Mouse (Mus musculus) liver, embryonic 16.5 days (tissue): ENCODE data around the gene Gm45711. TPM values are rescaled to one million over a fixed set of nuclear protein-coding genes. Genes with fewer than 3 reads are reported as not detected.
"Not testable (repeated sequence)": the region's sequence is repeated elsewhere in the genome, so short reads cannot be mapped to it uniquely, and the experiment has no call there.

ENCODE experiments used
- ATAC-seq: fragments of 200-750 bp; cut with Nextera tagmentation; 2 replicates; pipeline ENCODE4 v1.8.0; 2017; ENCODE audit warnings: low read depth, mild to moderate bottlenecking, moderate number of reproducible peaks, moderate library complexity
- H3K27ac ChIP-seq: fragments of 300-500 bp; sonication (generic); 2 replicates; pipeline ENCODE4 v1.5.1; 2014; ENCODE audit warnings: mild to moderate bottlenecking, low read length
- H3K27me3 ChIP-seq: fragments of 300-500 bp; sonication (generic); 2 replicates; pipeline ENCODE4 v1.6.1; 2014; ENCODE audit warnings: low read depth, low read length, mixed read lengths; ENCODE audit not compliant: control insufficient read depth, insufficient read depth
- H3K36me3 ChIP-seq: fragments of 300-500 bp; sonication (generic); 2 replicates; pipeline ENCODE4 v1.6.1; 2014; ENCODE audit warnings: mild to moderate bottlenecking; ENCODE audit not compliant: control insufficient read depth, insufficient read depth
- H3K4me1 ChIP-seq: fragments of 300-500 bp; sonication (generic); 2 replicates; pipeline ENCODE4 v1.6.1; 2014; ENCODE audit warnings: low read depth, low read length, mixed read lengths; ENCODE audit not compliant: control insufficient read depth
- H3K4me2 ChIP-seq: fragments of 300-500 bp; sonication (generic); 2 replicates; pipeline ENCODE4 v1.6.1; 2014; ENCODE audit warnings: low read depth, low read length, mixed read lengths
- H3K4me3 ChIP-seq: fragments of 300-500 bp; sonication (generic); 2 replicates; pipeline ENCODE4 v1.5.1; 2014; ENCODE audit warnings: low read depth, mild to moderate bottlenecking, low read length
- H3K9ac ChIP-seq: fragments of 300-500 bp; sonication (generic); 2 replicates; pipeline ENCODE4 v1.6.1; 2014; ENCODE audit warnings: low read depth, low read length
- H3K9me3 ChIP-seq: fragments of 300-500 bp; sonication (generic); replicated peaks from 2 replicates; pipeline ENCODE4 v1.6.1; 2016; ENCODE audit warnings: low read length; ENCODE audit not compliant: control insufficient read depth
- WGBS: fragments of 180-500 bp; shearing (Covaris S2); extraction: QIAGEN DNeasy Blood & Tissue Kit; methylation state at CpG from one replicate; pipeline ENCODE4 v1.1.7; 2014; ENCODE audit not compliant: insufficient replicate concordance; 5-methylcytosine and 5-hydroxymethylcytosine counted together
- polyA plus RNA-seq: library from polyadenylated mRNA; unstranded; fragments of >200 nt; fragmentation: Nextera tagmentation; extraction: Ambion mirVana; gene quantifications from 2 replicates; pipeline ENCODE4 v1.2.1, GENCODE M21; 2015

Gene Gm45711
- polyA plus RNA-seq, result not detected in 2 replicates

- not testable (repeated sequence) for H3K4me2 ChIP-seq, H3K4me3 ChIP-seq, H3K27ac ChIP-seq, H3K9me3 ChIP-seq, H3K36me3 ChIP-seq, H3K9ac ChIP-seq, ATAC-seq, H3K27me3 ChIP-seq, H3K4me1 ChIP-seq
- WGBS, result 80% methylated on average over 36 of the region's 36 CpGs
These were observed at the start of gene Gm45711, which contains the start of gene Cmtm1 for GRCm38 (mm10) chr8:104309441-104310155. Gene Gm45711, minus strand, starts transcription at chr8:104310081. Gene Cmtm1, minus strand, starts transcription at chr8:104310145.

- no peak overlapping the region for H3K4me2 ChIP-seq
These were observed 48.8 kb upstream of the Gm45711 start for GRCm38 (mm10) chr8:104358637-104359036.

GRCm38 (mm10) chr8:104354504-104354903 lies 44.6 kb upstream of the Gm45711 start:
- ATAC-seq, result no peak
- Histone ChIP-seq H3K4me3 (no peak overlapping the region), H3K27me3 (no peaks in the 10 kb centered on the region), H3K4me1 (no peaks in the 10 kb centered on the region), H3K4me2 (no peak overlapping the region), H3K9ac (no peak overlapping the region), H3K36me3 (no peaks in the 10 kb centered on the region), H3K9me3 (no peaks in the 10 kb centered on the region), H3K27ac (no peak overlapping the region)
- WGBS, result 70% methylated on average over 10 of the region's 10 CpGs

More at GRCm38 (mm10) chr8:104358637-104359036, 48.8 kb upstream of the Gm45711 start:
- H3K27me3 ChIP-seq, result no peaks in the 10 kb centered on the region
- 70% methylated on average over 3 of the region's 3 CpGs for WGBS
- ATAC-seq, result no peak
- H3K36me3 ChIP-seq, result no peaks in the 10 kb centered on the region
- H3K27ac ChIP-seq, result no peak overlapping the region
- peaks cover 5% of the 10 kb centered on the region for H3K4me1 ChIP-seq
- H3K9me3 ChIP-seq, result no peaks in the 10 kb centered on the region
- no peak overlapping the region for H3K9ac ChIP-seq
- H3K4me3 ChIP-seq, result no peak overlapping the region

- ATAC-seq, result no peak
- 48% methylated on average over 5 of the region's 5 CpGs for WGBS
- no peaks in the 10 kb centered on the region for H3K4me1 ChIP-seq
These were observed 43.3 kb upstream of the Gm45711 start for GRCm38 (mm10) chr8:104353186-104353585.

GRCm38 (mm10) chr8:104350047-104350446 lies 40.2 kb upstream of the Gm45711 start:
- Histone ChIP-seq H3K4me3 (no peak overlapping the region), H3K4me1 (no peaks in the 10 kb centered on the region), H3K27me3 (no peaks in the 10 kb centered on the region), H3K4me2 (no peak overlapping the region), H3K27ac (no peak overlapping the region), H3K9ac (no peak overlapping the region), H3K9me3 (no peaks in the 10 kb centered on the region), H3K36me3 (no peaks in the 10 kb centered on the region)
- no peak for ATAC-seq
- WGBS, result 66% methylated on average over 13 of the region's 13 CpGs

More at GRCm38 (mm10) chr8:104353186-104353585, 43.3 kb upstream of the Gm45711 start:
- Histone ChIP-seq H3K27me3 (no peaks in the 10 kb centered on the region), H3K27ac (no peak overlapping the region), H3K4me3 (no peak overlapping the region), H3K36me3 (no peaks in the 10 kb centered on the region), H3K4me2 (no peak overlapping the region), H3K9me3 (no peaks in the 10 kb centered on the region), H3K9ac (no peak overlapping the region)

- Histone ChIP-seq H3K9ac (no peak overlapping the region), H3K4me1 (no peaks in the 10 kb centered on the region), H3K9me3 (no peaks in the 10 kb centered on the region), H3K27me3 (no peaks in the 10 kb centered on the region), H3K27ac (no peak overlapping the region), H3K4me3 (no peak overlapping the region), H3K36me3 (no peaks in the 10 kb centered on the region), H3K4me2 (no peak overlapping the region)
- WGBS, result 77% methylated on average over 5 of the region's 5 CpGs
- no peak for ATAC-seq
These were observed 39.1 kb upstream of the Gm45711 start for GRCm38 (mm10) chr8:104348971-104349370.

- Histone ChIP-seq H3K27ac (no peak overlapping the region), H3K27me3 (0 out of 2 replicates have a peak, but pooled peaks cover under 1% of the 10 kb centered on the region), H3K4me3 (no peak overlapping the region), H3K9me3 (no peaks in the 10 kb centered on the region), H3K4me1 (no peaks in the 10 kb centered on the region), H3K9ac (no peak overlapping the region), H3K4me2 (no peak overlapping the region), H3K36me3 (no peaks in the 10 kb centered on the region)
- no peak for ATAC-seq
- WGBS, result 54% methylated on average over 12 of the region's 12 CpGs
These were observed 36.8 kb upstream of the Gm45711 start for GRCm38 (mm10) chr8:104346706-104347105.

GRCm38 (mm10) chr8:104344622-104345021 lies 34.7 kb upstream of the Gm45711 start:
- no peaks in the 10 kb centered on the region for H3K9me3 ChIP-seq
- no peaks in the 10 kb centered on the region; the same call in 1 of the 2 replicates for H3K4me1 ChIP-seq
- 77% methylated on average over 5 of the region's 5 CpGs for WGBS
- H3K9ac ChIP-seq, result no peak overlapping the region
- no peak overlapping the region for H3K27ac ChIP-seq
- peaks cover 11% of the 10 kb centered on the region; the same call in 1 of the 2 replicates for H3K27me3 ChIP-seq
- ATAC-seq, result no peak
- H3K36me3 ChIP-seq, result no peaks in the 10 kb centered on the region
- no peak overlapping the region for H3K4me3 ChIP-seq
- no peak overlapping the region for H3K4me2 ChIP-seq

GRCm38 (mm10) chr8:104343957-104344356 lies 34.1 kb upstream of the Gm45711 start:
- Histone ChIP-seq H3K4me1 (no peaks in the 10 kb centered on the region; the same call in 1 of the 2 replicates), H3K27me3 (peaks cover 11% of the 10 kb centered on the region; the same call in 1 of the 2 replicates), H3K27ac (no peak overlapping the region), H3K36me3 (no peaks in the 10 kb centered on the region), H3K9ac (no peak overlapping the region), H3K9me3 (no peaks in the 10 kb centered on the region), H3K4me3 (no peak overlapping the region), H3K4me2 (no peak overlapping the region)
- 12% methylated on average over 7 of the region's 7 CpGs for WGBS
- peak; percentile 25; the same call in 1 of the 2 replicates for ATAC-seq
